10 mouse cellular contexts compared by ENCODE assay signal in genomic region chr19:16292056-16292608, GRCm38 (mm10).
DNase-seq lines count a peak whose midpoint lies in the region; ATAC-seq lines count a peak whose summit lies in the region.
"Had no signal": no experiment of that assay in that cellular context is flagged by ENCODE, and none has a peak within 500 bp of the region (broad histone marks: within the 10 kb centered on the region; RNA-seq: fewer than 3 reads in every experiment).

No protein-coding gene starts in this region.

- H3K27ac ChIP-seq in kidney, embryonic 15.5 days, result peak overlapping the region; percentile 13; the same call in 1 of the 2 replicates
- H3K27ac ChIP-seq in embryonic facial prominence, embryonic 14.5 days (replicated peaks; ENCODE audit: low read depth, low read length), result no peak overlapping the region
- peak overlapping the region; percentile 57; the same call in 1 of the 2 replicates for H3K27ac ChIP-seq in hindbrain, embryonic 14.5 days
- H3K27ac ChIP-seq in neural tube, embryonic 13.5 days (replicated peaks), result peak overlapping the region; percentile 61

- H3K36me3 ChIP-seq in kidney, embryonic 15.5 days, result no peaks in the 10 kb centered on the region
- no peaks in the 10 kb centered on the region for H3K36me3 ChIP-seq in embryonic facial prominence, embryonic 14.5 days (ENCODE audit: control insufficient read depth, insufficient read depth, low read length)
- no peaks in the 10 kb centered on the region for H3K36me3 ChIP-seq in hindbrain, embryonic 14.5 days (replicated peaks; ENCODE audit: control insufficient read depth, insufficient read depth)
- H3K36me3 ChIP-seq in neural tube, embryonic 13.5 days, result no peaks in the 10 kb centered on the region

- ATAC-seq in kidney, embryonic 15.5 days (replicated peaks; ENCODE audit: low FRiP score), result peak; percentile 76
- ATAC-seq in embryonic facial prominence, embryonic 14.5 days (ENCODE audit: low read depth), result no peak
- peak; percentile 44; the same call in 1 of the 2 replicates for ATAC-seq in hindbrain, embryonic 14.5 days (ENCODE audit: low FRiP score)
- ATAC-seq in neural tube, embryonic 13.5 days (ENCODE audit: low read depth), result peak; percentile 54
- ATAC-seq: liver, postnatal 0 days had no signal

- H3K27me3 ChIP-seq in kidney, embryonic 15.5 days, result no peaks in the 10 kb centered on the region
- H3K27me3 ChIP-seq in embryonic facial prominence, embryonic 14.5 days (replicated peaks; ENCODE audit: control insufficient read depth, insufficient read depth, low read length), result no peaks in the 10 kb centered on the region
- no peaks in the 10 kb centered on the region for H3K27me3 ChIP-seq in hindbrain, embryonic 14.5 days (ENCODE audit: control insufficient read depth, insufficient read depth, low read length)
- H3K27me3 ChIP-seq in neural tube, embryonic 13.5 days, result no peaks in the 10 kb centered on the region

- no peak overlapping the region for H3K4me3 ChIP-seq in kidney, embryonic 15.5 days (replicated peaks)
- H3K4me3 ChIP-seq in embryonic facial prominence, embryonic 14.5 days (ENCODE audit: low read depth, low read length), result no peak overlapping the region
- no peak overlapping the region for H3K4me3 ChIP-seq in hindbrain, embryonic 14.5 days (replicated peaks; ENCODE audit: low read length)
- no peak overlapping the region for H3K4me3 ChIP-seq in neural tube, embryonic 13.5 days

- H3K9me3 ChIP-seq in kidney, embryonic 15.5 days (replicated peaks), result no peaks in the 10 kb centered on the region
- no peaks in the 10 kb centered on the region for H3K9me3 ChIP-seq in embryonic facial prominence, embryonic 14.5 days (ENCODE audit: control insufficient read depth, low read length)
- H3K9me3 ChIP-seq in hindbrain, embryonic 14.5 days (ENCODE audit: control insufficient read depth, low read length), result no peaks in the 10 kb centered on the region
- no peaks in the 10 kb centered on the region for H3K9me3 ChIP-seq in neural tube, embryonic 13.5 days

- H3K4me1 ChIP-seq in kidney, embryonic 15.5 days, result peaks cover 25% of the 10 kb centered on the region
- peaks cover 9% of the 10 kb centered on the region for H3K4me1 ChIP-seq in embryonic facial prominence, embryonic 14.5 days (ENCODE audit: control insufficient read depth, insufficient read depth, low read length)
- H3K4me1 ChIP-seq in hindbrain, embryonic 14.5 days (replicated peaks; ENCODE audit: control insufficient read depth, insufficient read depth, low read length), result peaks cover 22% of the 10 kb centered on the region; the same call in 1 of the 2 replicates
- H3K4me1 ChIP-seq in neural tube, embryonic 13.5 days (replicated peaks), result peaks cover 37% of the 10 kb centered on the region

- no peak for DNase-seq in kidney, postnatal 10 days
- peak; percentile 30 for DNase-seq in embryonic facial prominence, embryonic 14.5 days (ENCODE audit: low spot score)
- DNase-seq in hindbrain, embryonic 14.5 days (ENCODE audit: low spot score), result no peak
- no peak for DNase-seq in ovary, postnatal 36 days (ENCODE audit: low spot score)
- DNase-seq in urinary bladder, postnatal 4 days (ENCODE audit: low spot score in 2 of 2), result no peak
- DNase-seq: cerebellum, postnatal 36 days; liver, postnatal 0 days; thymus, postnatal 14 days had no signal

- H3K4me2 ChIP-seq in kidney, embryonic 15.5 days, result no peak overlapping the region
- no peak overlapping the region for H3K4me2 ChIP-seq in embryonic facial prominence, embryonic 14.5 days (ENCODE audit: low read depth, low read length)
- no peak overlapping the region for H3K4me2 ChIP-seq in hindbrain, embryonic 14.5 days (replicated peaks)
- no peak overlapping the region for H3K4me2 ChIP-seq in neural tube, embryonic 13.5 days

- no peak overlapping the region for H3K9ac ChIP-seq in kidney, embryonic 15.5 days
- H3K9ac ChIP-seq in embryonic facial prominence, embryonic 14.5 days (ENCODE audit: low read depth, low read length), result no peak overlapping the region
- H3K9ac ChIP-seq in hindbrain, embryonic 14.5 days, result no peak overlapping the region
- no peak overlapping the region for H3K9ac ChIP-seq in neural tube, embryonic 13.5 days
- H3K9ac ChIP-seq: liver, postnatal 0 days had no signal

- WGBS in kidney, embryonic 15.5 days, result 50% methylated on average over 2 of the region's 2 CpGs
- 52% methylated on average over 2 of the region's 2 CpGs for whole genome bisulfite sequencing in embryonic facial prominence, embryonic 14.5 days
- 57% methylated on average over 2 of the region's 2 CpGs for WGBS in hindbrain, embryonic 14.5 days
- 52% methylated on average over 2 of the region's 2 CpGs for WGBS in neural tube, embryonic 13.5 days
